Mouse (Mus musculus) limb, embryonic 13.5 days (tissue): ENCODE results near the gene Ccer2. TPM values are rescaled to one million over a fixed set of nuclear protein-coding genes. Genes with fewer than 3 reads are reported as not detected.

Experiments used
- ATAC-seq: fragments of 200-750 bp; cut with Nextera tagmentation; 2 replicates; pipeline ENCODE4 v1.8.0; 2017; ENCODE audit warnings: low read depth, moderate number of reproducible peaks, moderate TSS enrichment; ENCODE audit not compliant: low FRiP score
- H3K27ac ChIP-seq: fragments of 300-500 bp; sonication (generic); 2 replicates; pipeline ENCODE4 v1.5.1; 2015; ENCODE audit warnings: inconsistent platforms, mild to moderate bottlenecking, moderate library complexity
- H3K27me3 ChIP-seq: fragments of 300-500 bp; sonication (generic); 2 replicates; pipeline ENCODE4 v1.6.1; 2015; ENCODE audit warnings: mild to moderate bottlenecking, inconsistent platforms
- H3K36me3 ChIP-seq: fragments of 300-500 bp; sonication (generic); 2 replicates; pipeline ENCODE4 v1.6.1; 2015; ENCODE audit warnings: inconsistent platforms, mild to moderate bottlenecking, moderate library complexity
- H3K4me1 ChIP-seq: fragments of 300-500 bp; sonication (generic); 2 replicates; pipeline ENCODE4 v1.6.1; 2015; ENCODE audit warnings: inconsistent platforms
- H3K4me2 ChIP-seq: fragments of 300-500 bp; sonication (generic); replicated peaks from 2 replicates; pipeline ENCODE4 v1.6.1; 2015; ENCODE audit warnings: inconsistent platforms, mild to moderate bottlenecking, moderate library complexity
- H3K4me3 ChIP-seq: fragments of 300-500 bp; sonication (generic); 2 replicates; pipeline ENCODE4 v1.5.1; 2015; ENCODE audit warnings: moderate library complexity, mild to moderate bottlenecking, inconsistent platforms
- H3K9ac ChIP-seq: fragments of 300-500 bp; sonication (generic); 2 replicates; pipeline ENCODE4 v1.6.1; 2015; ENCODE audit warnings: mild to moderate bottlenecking, inconsistent platforms
- H3K9me3 ChIP-seq: fragments of 300-500 bp; sonication (generic); 2 replicates; pipeline ENCODE4 v1.6.1; 2016; ENCODE audit warnings: inconsistent platforms
- WGBS: fragments of 180-500 bp; shearing (Covaris S2); methylation state at CpG from one replicate; pipeline ENCODE4 v1.1.7; 2015; 5-methylcytosine and 5-hydroxymethylcytosine counted together
- polyA plus RNA-seq: library from polyadenylated mRNA; unstranded; fragments of >200 nt; fragmentation: Nextera tagmentation; extraction: Ambion mirVana; gene quantifications from 2 replicates; pipeline ENCODE4 v1.2.1, GENCODE M21; 2015

Ccer2 gene
- not detected in 2 replicates for polyA plus RNA-seq

- WGBS = under 1% methylated on average over 17 of the region's 17 CpGs
- H3K4me3 ChIP-seq = peak within 1 kb of the TSS; percentile 12
- no peak within 1 kb of the TSS for H3K27ac ChIP-seq
- H3K9ac ChIP-seq = peak within 1 kb of the TSS; percentile 35; the same call in 1 of the 2 replicates
- peaks cover 52% of the 10 kb centered on the region for H3K36me3 ChIP-seq
- peak within 1 kb of the TSS; percentile 52 for H3K4me2 ChIP-seq
- peaks cover 24% of the 10 kb centered on the region for H3K27me3 ChIP-seq
- H3K4me1 ChIP-seq = peaks cover 14% of the 10 kb centered on the region
- ATAC-seq = 0 out of 2 replicates have a peak, but pooled peaks have one; percentile 37
- no peaks in the 10 kb centered on the region for H3K9me3 ChIP-seq
These were observed at the start of gene Ccer2 for GRCm38 (mm10) chr7:28756079-28756478. Gene Ccer2, plus strand, starts transcription at chr7:28756174.

GRCm38 (mm10) chr7:28709454-28709853 is 46.5 kb upstream of the Ccer2 start:
- 0 out of 2 replicates have a peak, but pooled peaks cover 3% of the 10 kb centered on the region for H3K9me3 ChIP-seq
- H3K4me2 ChIP-seq = no peak overlapping the region
- H3K36me3 ChIP-seq = no peaks in the 10 kb centered on the region
- H3K27ac ChIP-seq = no peak overlapping the region
- no peak overlapping the region for H3K4me3 ChIP-seq
- no peak for ATAC-seq
- peaks cover 1% of the 10 kb centered on the region; the same call in 1 of the 2 replicates for H3K4me1 ChIP-seq
- no peak overlapping the region for H3K9ac ChIP-seq
- H3K27me3 ChIP-seq = no peaks in the 10 kb centered on the region

GRCm38 (mm10) chr7:28710962-28711361 is 45.0 kb upstream of the Ccer2 start:
- H3K9ac ChIP-seq = no peak overlapping the region
- no peaks in the 10 kb centered on the region for H3K9me3 ChIP-seq
- H3K27me3 ChIP-seq = no peaks in the 10 kb centered on the region
- no peak overlapping the region for H3K27ac ChIP-seq
- no peak for ATAC-seq
- H3K4me2 ChIP-seq = no peak overlapping the region
- peaks cover 5% of the 10 kb centered on the region; the same call in 1 of the 2 replicates for H3K4me1 ChIP-seq
- H3K4me3 ChIP-seq = no peak overlapping the region
- H3K36me3 ChIP-seq = no peaks in the 10 kb centered on the region
- WGBS = 68% methylated on average over 3 of the region's 3 CpGs

- Histone ChIP-seq H3K9me3 (no peaks in the 10 kb centered on the region), H3K36me3 (no peaks in the 10 kb centered on the region), H3K27me3 (no peaks in the 10 kb centered on the region), H3K4me2 (no peak overlapping the region), H3K4me3 (no peak overlapping the region), H3K4me1 (peaks cover 30% of the 10 kb centered on the region), H3K9ac (no peak overlapping the region), H3K27ac (no peak overlapping the region)
- no peak for ATAC-seq
- 77% methylated on average over 5 of the region's 5 CpGs for WGBS
These were observed 41.3 kb upstream of the Ccer2 start for GRCm38 (mm10) chr7:28714667-28715066.

- Histone ChIP-seq H3K36me3 (no peaks in the 10 kb centered on the region), H3K4me2 (peak overlapping the region; percentile 71), H3K27me3 (no peaks in the 10 kb centered on the region), H3K27ac (no peak overlapping the region), H3K9me3 (no peaks in the 10 kb centered on the region), H3K9ac (no peak overlapping the region), H3K4me3 (no peak overlapping the region), H3K4me1 (peaks cover 30% of the 10 kb centered on the region)
- no peak for ATAC-seq
- 93% methylated on average over 2 of the region's 2 CpGs for WGBS
These were observed 40.4 kb upstream of the Ccer2 start for GRCm38 (mm10) chr7:28715598-28715997.

GRCm38 (mm10) chr7:28716590-28717281 is 39.2 kb upstream of the Ccer2 start, which contains the start of gene Fbxo17:
Gene Fbxo17, plus strand, starts transcription at chr7:28716804.
- no peaks in the 10 kb centered on the region for H3K9me3 ChIP-seq
- WGBS = 3% methylated on average over 36 of the region's 36 CpGs

GRCm38 (mm10) chr7:28717726-28718125 is 38.2 kb upstream of the Ccer2 start:
- 78% methylated on average over 10 of the region's 10 CpGs for WGBS
- no peaks in the 10 kb centered on the region for H3K36me3 ChIP-seq
- peak overlapping the region; percentile 59 for H3K4me3 ChIP-seq
- H3K4me1 ChIP-seq = peaks cover 37% of the 10 kb centered on the region
- no peak for ATAC-seq
- no peaks in the 10 kb centered on the region for H3K27me3 ChIP-seq
- no peaks in the 10 kb centered on the region for H3K9me3 ChIP-seq
- H3K27ac ChIP-seq = no peak overlapping the region; the same call in 1 of the 2 replicates
- peak overlapping the region; percentile 71 for H3K4me2 ChIP-seq
- H3K9ac ChIP-seq = peak overlapping the region; percentile 35; the same call in 1 of the 2 replicates

More at GRCm38 (mm10) chr7:28716590-28717281, 39.2 kb upstream of the Ccer2 start, which contains the start of gene Fbxo17:
- H3K4me1 ChIP-seq = peaks cover 37% of the 10 kb centered on the region
- H3K9ac ChIP-seq = peak within 1 kb of the TSS; percentile 84
- H3K4me2 ChIP-seq = peak within 1 kb of the TSS; percentile 71
- H3K36me3 ChIP-seq = no peaks in the 10 kb centered on the region
- H3K4me3 ChIP-seq = peak within 1 kb of the TSS; percentile 59
- H3K27ac ChIP-seq = peak within 1 kb of the TSS; percentile 79
- peak; percentile 82 for ATAC-seq
- no peaks in the 10 kb centered on the region for H3K27me3 ChIP-seq

GRCm38 (mm10) chr7:28719159-28719558 is 36.8 kb upstream of the Ccer2 start:
- 38% methylated on average over 4 of the region's 4 CpGs for WGBS
- peaks cover 37% of the 10 kb centered on the region for H3K4me1 ChIP-seq
- no peak overlapping the region for H3K27ac ChIP-seq
- H3K27me3 ChIP-seq = no peaks in the 10 kb centered on the region
- no peak for ATAC-seq
- peaks cover 2% of the 10 kb centered on the region for H3K36me3 ChIP-seq
- H3K9me3 ChIP-seq = no peaks in the 10 kb centered on the region
- no peak overlapping the region for H3K9ac ChIP-seq
- H3K4me3 ChIP-seq = no peak overlapping the region
- peak overlapping the region; percentile 28; the same call in 1 of the 2 replicates for H3K4me2 ChIP-seq

- H3K27ac ChIP-seq = no peak overlapping the region
These were observed 36.3 kb upstream of the Ccer2 start for GRCm38 (mm10) chr7:28719650-28720049.

GRCm38 (mm10) chr7:28720753-28721537 is 35.0 kb upstream of the Ccer2 start:
- no peak overlapping the region for H3K4me2 ChIP-seq
- peaks cover 32% of the 10 kb centered on the region for H3K4me1 ChIP-seq
- H3K27ac ChIP-seq = no peak overlapping the region
- peak; percentile 65 for ATAC-seq
- H3K9me3 ChIP-seq = no peaks in the 10 kb centered on the region
- WGBS = 30% methylated on average over 3 of the region's 3 CpGs
- H3K9ac ChIP-seq = no peak overlapping the region
- H3K36me3 ChIP-seq = peaks cover 20% of the 10 kb centered on the region
- H3K4me3 ChIP-seq = no peak overlapping the region
- H3K27me3 ChIP-seq = no peaks in the 10 kb centered on the region

More at GRCm38 (mm10) chr7:28719650-28720049, 36.3 kb upstream of the Ccer2 start:
- Histone ChIP-seq H3K4me1 (peaks cover 34% of the 10 kb centered on the region), H3K9ac (no peak overlapping the region), H3K4me2 (no peak overlapping the region), H3K27me3 (no peaks in the 10 kb centered on the region), H3K36me3 (peaks cover 7% of the 10 kb centered on the region), H3K4me3 (no peak overlapping the region), H3K9me3 (no peaks in the 10 kb centered on the region)
- WGBS = 77% methylated on average over 2 of the region's 2 CpGs
- no peak for ATAC-seq

- Histone ChIP-seq H3K9ac (no peak overlapping the region), H3K4me3 (no peak overlapping the region), H3K4me1 (peaks cover 32% of the 10 kb centered on the region), H3K4me2 (no peak overlapping the region), H3K27ac (no peak overlapping the region), H3K27me3 (no peaks in the 10 kb centered on the region), H3K36me3 (peaks cover 22% of the 10 kb centered on the region), H3K9me3 (no peaks in the 10 kb centered on the region)
- ATAC-seq = no peak
- 93% methylated on average over 7 of the region's 7 CpGs for WGBS
These were observed 33.9 kb upstream of the Ccer2 start for GRCm38 (mm10) chr7:28722079-28722478.

- Histone ChIP-seq H3K36me3 (peaks cover 38% of the 10 kb centered on the region), H3K4me3 (no peak overlapping the region), H3K27me3 (no peaks in the 10 kb centered on the region), H3K27ac (no peak overlapping the region), H3K9me3 (no peaks in the 10 kb centered on the region), H3K9ac (no peak overlapping the region), H3K4me1 (peaks cover 11% of the 10 kb centered on the region; the same call in 1 of the 2 replicates), H3K4me2 (no peak overlapping the region)
- no peak for ATAC-seq
- 90% methylated on average over 2 of the region's 2 CpGs for WGBS
These were observed 31.4 kb upstream of the Ccer2 start for GRCm38 (mm10) chr7:28724613-28725012.
